Mouse (Mus musculus) G1E (cell line): Measurements from ENCODE around the gene Coro1c.

Experiments used
- CTCF ChIP-seq: IDR thresholded peaks from 2 replicates; pipeline ENCODE4 v1.5.1; 2012; ENCODE audit warnings: low read depth, low read length, inconsistent platforms, mixed read lengths
- GATA1 ChIP-seq: IDR thresholded peaks from 2 replicates; pipeline ENCODE4 v1.6.1; 2012; ENCODE audit warnings: borderline replicate concordance, low read length, inconsistent platforms, mixed read lengths
- POLR2AphosphoS5 ChIP-seq: IDR thresholded peaks from 2 replicates; pipeline ENCODE4 v1.6.1; 2012; ENCODE audit warnings: low read depth, low read length, inconsistent platforms; ENCODE audit not compliant: insufficient replicate concordance
- TAL1 ChIP-seq: conservative IDR thresholded peaks from 2 replicates; pipeline ENCODE4 v1.6.1; 2012; ENCODE audit warnings: low read depth, low read length, inconsistent platforms, mixed read lengths

GRCm38 (mm10) chr5:113918654-113919053 lies 10.1 kb upstream of the Coro1c start:
- TF ChIP-seq CTCF (no peak), GATA1 (no peak), TAL1 (no peak), POLR2AphosphoS5 (no peak)
